Mouse (Mus musculus) right cerebral cortex, postnatal 14 days (tissue): ENCODE results near the gene Sufu.
A peak's percentile ranks its signal among the peaks of the same experiment; 100 is the strongest.

Experiments used
- DNase-seq: peaks from one replicate; pipeline ENCODE4 v3.0.0; 2022

The Sufu gene

GRCm38 (mm10) chr19:46470364-46471240 is 73.9 kb downstream of the Sufu start:
- no peak for DNase-seq

GRCm38 (mm10) chr19:46471324-46472093 is 74.8 kb downstream of the Sufu start:
- no peak for DNase-seq

- DNase-seq: no peak
Observed at GRCm38 (mm10) chr19:46477432-46477845, 80.7 kb downstream of the Sufu start.

- DNase-seq: no peak
Observed at GRCm38 (mm10) chr19:46478242-46478641, 81.5 kb downstream of the Sufu start.

GRCm38 (mm10) chr19:46478826-46479225 is 82.1 kb downstream of the Sufu start:
- no peak for DNase-seq

GRCm38 (mm10) chr19:46479306-46480075 is 82.8 kb downstream of the Sufu start:
- no peak for DNase-seq

GRCm38 (mm10) chr19:46480624-46481345 is 84.1 kb downstream of the Sufu start:
- no peak for DNase-seq

- DNase-seq: no peak
Observed at GRCm38 (mm10) chr19:46481352-46481751, 84.7 kb downstream of the Sufu start.

GRCm38 (mm10) chr19:46481756-46482155 is 85.1 kb downstream of the Sufu start:
- DNase-seq: no peak

- no peak for DNase-seq
Observed at GRCm38 (mm10) chr19:46482896-46483516, 86.3 kb downstream of the Sufu start.

GRCm38 (mm10) chr19:46483701-46484328 is 87.1 kb downstream of the Sufu start:
- DNase-seq: no peak

GRCm38 (mm10) chr19:46484518-46484917 is 87.8 kb downstream of the Sufu start:
- peak; percentile 62 for DNase-seq

GRCm38 (mm10) chr19:46485847-46486246 is 89.2 kb downstream of the Sufu start:
- no peak for DNase-seq

GRCm38 (mm10) chr19:46486709-46487108 is 90.0 kb downstream of the Sufu start:
- no peak for DNase-seq

GRCm38 (mm10) chr19:46489448-46489847 is 92.8 kb downstream of the Sufu start:
- DNase-seq: no peak

- DNase-seq: no peak
Observed at GRCm38 (mm10) chr19:46490634-46491033, 93.9 kb downstream of the Sufu start.

- no peak for DNase-seq
Observed at GRCm38 (mm10) chr19:46495136-46495535, 98.4 kb downstream of the Sufu start.

GRCm38 (mm10) chr19:46497230-46497629 is 100.5 kb downstream of the Sufu start:
- DNase-seq: no peak

GRCm38 (mm10) chr19:46499539-46499835 is 102.8 kb downstream of the Sufu start:
- no peak for DNase-seq

- DNase-seq: peak; percentile 95
Observed at GRCm38 (mm10) chr19:46499836-46500580, 103.3 kb downstream of the Sufu start.
